Mouse (Mus musculus) ES-Bruce4 (cell line): ENCODE results near the gene Jund. TPM values are rescaled to one million over a fixed set of nuclear protein-coding genes. Genes with fewer than 3 reads are reported as not detected.
A peak's percentile ranks its signal among the peaks of the same experiment; 100 is the strongest.

ENCODE experiments used
- H3K27ac ChIP-seq: 2 replicates; pipeline ENCODE4 v1.5.1; 2012; ENCODE audit warnings: low read length, inconsistent platforms; ENCODE audit not compliant: insufficient read depth
- H3K27me3 ChIP-seq: 2 replicates; pipeline ENCODE4 v1.6.1; 2012; ENCODE audit warnings: mild to moderate bottlenecking, low read length, inconsistent platforms; ENCODE audit not compliant: control insufficient read depth, poor library complexity, insufficient read depth, severe bottlenecking
- H3K36me3 ChIP-seq: 2 replicates; pipeline ENCODE4 v1.6.1; 2012; ENCODE audit warnings: inconsistent platforms, mild to moderate bottlenecking, low read length, moderate library complexity; ENCODE audit not compliant: control insufficient read depth, poor library complexity, insufficient read depth, severe bottlenecking
- H3K4me1 ChIP-seq: one replicate; pipeline ENCODE4 v1.8.1; 2011; ENCODE audit warnings: low read length; ENCODE audit not compliant: control insufficient read depth, insufficient read depth
- H3K4me3 ChIP-seq: 2 replicates; pipeline ENCODE4 v1.5.1; 2011; ENCODE audit warnings: low read depth, mild to moderate bottlenecking, low read length
- H3K9ac ChIP-seq: 2 replicates; pipeline ENCODE4 v1.6.1; 2012; ENCODE audit warnings: low read depth, mild to moderate bottlenecking, inconsistent platforms; ENCODE audit not compliant: poor library complexity, severe bottlenecking
- H3K9me3 ChIP-seq: replicated peaks from 2 replicates; pipeline ENCODE4 v1.6.1; 2012; ENCODE audit warnings: mild to moderate bottlenecking, low read length, inconsistent platforms; ENCODE audit not compliant: control insufficient read depth, poor library complexity, insufficient read depth, severe bottlenecking
- CTCF ChIP-seq: IDR thresholded peaks from one replicate; pipeline ENCODE4 v1.8.1; 2011; ENCODE audit warnings: low read depth, low read length
- EP300 ChIP-seq: IDR thresholded peaks from 2 replicates; pipeline ENCODE4 v1.6.1; 2011; ENCODE audit warnings: low read depth, low read length; ENCODE audit not compliant: insufficient read depth
- POLR2A ChIP-seq: IDR thresholded peaks from one replicate; pipeline ENCODE4 v1.8.1; 2011; ENCODE audit warnings: low read length; ENCODE audit not compliant: insufficient read depth
- polyA plus RNA-seq: library from polyadenylated mRNA; stranded (reverse); fragments of >200 nt; gene quantifications from 2 replicates; pipeline ENCODE4 v1.2.4, GENCODE M21; 2011; ENCODE audit warnings: low read depth; ENCODE audit not compliant: missing spikeins, insufficient read depth, insufficient read length

Gene Jund
- polyA plus RNA-seq, 1 experiment = 56.6 TPM

DNA sequence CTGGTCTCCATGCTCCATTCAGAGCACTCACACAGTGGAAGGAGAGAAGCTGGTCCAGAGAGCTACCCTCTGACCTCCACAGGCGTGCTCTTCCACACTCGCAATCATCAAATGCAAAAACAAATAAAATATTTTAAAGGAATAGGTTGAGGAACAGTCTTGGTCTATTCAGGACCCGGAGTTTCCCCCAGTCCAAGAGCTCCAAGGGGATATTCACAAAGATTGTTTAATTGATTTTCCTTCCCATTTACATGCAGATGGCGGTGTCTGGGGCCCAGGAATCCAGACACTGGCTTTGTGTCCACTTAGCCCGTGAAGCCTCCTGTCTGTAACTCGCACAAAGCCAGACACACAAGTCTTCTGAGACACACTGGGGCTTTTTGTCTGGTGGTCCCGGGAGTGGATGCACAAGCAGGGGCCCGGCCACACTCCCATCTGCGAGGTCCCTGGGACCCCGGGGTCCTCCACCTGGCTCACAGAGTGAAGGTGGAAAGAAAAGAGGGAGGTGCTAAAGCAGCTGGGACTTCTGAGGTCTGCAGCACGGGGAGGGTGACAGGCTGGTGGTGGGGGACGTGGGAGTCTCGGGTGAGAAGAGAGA, 42.5 kb upstream of the Jund start:
- Histone ChIP-seq H3K27me3 (no peaks in the 10 kb centered on the region), H3K4me3 (no peak overlapping the region), H3K9me3 (no peaks in the 10 kb centered on the region), H3K36me3 (peaks cover 23% of the 10 kb centered on the region), H3K4me1 (peaks cover 3% of the 10 kb centered on the region), H3K9ac (peak overlapping the region; percentile 40; the same call in 1 of the 2 replicates), H3K27ac (peak overlapping the region; percentile 36)
- TF ChIP-seq POLR2A (no peak), EP300 (no peak), CTCF (no peak)

DNA sequence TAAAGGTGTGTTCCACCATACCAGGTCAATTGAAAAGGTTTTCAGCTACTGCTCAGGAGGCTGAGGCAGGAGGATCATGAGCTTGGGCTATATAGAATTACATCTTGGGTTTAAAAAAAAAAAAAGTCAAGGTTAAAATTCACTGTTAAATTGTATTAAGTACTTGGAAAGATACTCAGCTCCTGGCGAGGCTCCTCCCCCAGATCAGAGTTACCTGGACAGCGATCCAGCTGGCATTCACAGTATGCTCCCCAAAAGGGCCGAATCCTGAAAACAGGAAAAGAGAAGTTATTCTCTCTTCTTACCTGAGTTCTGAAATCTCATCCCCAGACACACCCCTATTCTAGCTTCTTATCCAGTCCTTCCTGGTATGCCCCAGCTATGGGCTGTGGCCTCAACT, 41.5 kb upstream of the Jund start:
- peaks cover 2% of the 10 kb centered on the region for H3K4me1 ChIP-seq
- H3K27ac ChIP-seq = no peak overlapping the region

DNA sequence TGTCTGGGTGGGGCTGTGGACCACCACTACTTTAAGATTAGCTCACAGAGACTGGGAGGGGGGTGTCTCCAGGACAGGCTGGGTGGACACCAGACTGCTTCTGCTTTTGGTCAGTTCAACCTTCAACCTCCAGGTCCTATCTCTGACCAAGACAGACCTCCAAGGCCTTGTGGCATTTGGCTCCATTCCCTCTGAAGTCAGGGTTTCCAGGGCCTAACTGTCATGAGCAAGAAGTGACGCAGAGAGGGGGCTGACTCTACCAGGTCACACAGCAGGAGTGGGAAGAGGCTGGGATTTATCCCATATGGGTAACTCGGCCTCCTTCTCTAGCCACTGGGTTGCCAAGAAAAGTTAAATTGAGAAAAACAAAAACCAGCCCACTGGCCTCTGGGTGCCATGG, 41.0 kb upstream of the Jund start:
- H3K9me3 ChIP-seq = no peaks in the 10 kb centered on the region
- no peak overlapping the region for H3K27ac ChIP-seq
- H3K36me3 ChIP-seq = peaks cover 20% of the 10 kb centered on the region
- H3K4me1 ChIP-seq = no peaks in the 10 kb centered on the region
- no peak overlapping the region for H3K4me3 ChIP-seq
- no peaks in the 10 kb centered on the region for H3K27me3 ChIP-seq
- no peak overlapping the region for H3K9ac ChIP-seq
- no peak for TF ChIP-seq CTCF
- no peak for TF ChIP-seq POLR2A
- TF ChIP-seq EP300 = no peak

More for the DNA sequence above, 41.5 kb upstream of the Jund start:
- Histone ChIP-seq H3K27me3 (no peaks in the 10 kb centered on the region), H3K4me3 (no peak overlapping the region), H3K9ac (no peak overlapping the region), H3K36me3 (peaks cover 21% of the 10 kb centered on the region), H3K9me3 (no peaks in the 10 kb centered on the region)
- TF ChIP-seq EP300 = no peak
- no peak for TF ChIP-seq POLR2A
- TF ChIP-seq CTCF = no peak

DNA sequence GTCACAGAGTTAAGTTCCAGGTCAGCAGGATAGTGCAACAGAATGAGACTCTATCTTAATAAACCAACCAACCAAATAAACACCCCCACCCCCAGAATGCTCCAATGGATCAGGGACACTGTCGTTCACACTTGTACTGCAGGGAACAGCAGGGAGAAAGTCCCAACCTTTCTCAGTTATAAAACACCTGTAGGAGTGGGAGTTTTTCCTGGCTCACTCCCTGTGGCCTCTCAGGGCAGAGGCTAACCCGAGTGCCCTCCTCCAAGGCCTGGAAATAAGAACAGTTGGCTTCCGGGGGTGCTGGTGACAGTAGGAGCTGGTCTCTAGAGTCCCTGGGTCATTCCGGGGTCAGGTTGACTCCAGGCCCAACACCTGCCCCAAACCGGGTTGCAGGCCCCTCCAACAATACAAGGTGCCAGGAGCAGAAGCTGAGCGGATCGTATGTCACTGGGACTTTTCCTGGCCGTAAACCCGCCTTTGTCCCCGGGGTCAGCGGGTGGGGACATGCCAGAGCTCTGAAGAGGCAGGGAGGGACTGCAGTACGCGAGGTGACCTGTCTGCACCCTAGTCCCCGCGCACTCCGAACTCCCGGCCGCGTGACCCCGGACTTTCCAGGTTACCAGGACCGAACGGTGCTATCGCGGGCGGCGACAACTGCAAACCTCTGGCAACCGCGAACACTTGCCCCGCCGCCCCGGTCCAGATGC, 39.7 kb upstream of the Jund start:
- Histone ChIP-seq H3K27me3 (no peaks in the 10 kb centered on the region), H3K9ac (peak overlapping the region; percentile 79), H3K27ac (peak overlapping the region; percentile 29), H3K4me3 (peak overlapping the region; percentile 92), H3K9me3 (no peaks in the 10 kb centered on the region), H3K4me1 (no peaks in the 10 kb centered on the region), H3K36me3 (peaks cover 20% of the 10 kb centered on the region)
- TF ChIP-seq EP300 (0 out of 2 replicates have a peak, but pooled peaks have one; percentile 32), POLR2A (peak; percentile 86), CTCF (no peak)

DNA sequence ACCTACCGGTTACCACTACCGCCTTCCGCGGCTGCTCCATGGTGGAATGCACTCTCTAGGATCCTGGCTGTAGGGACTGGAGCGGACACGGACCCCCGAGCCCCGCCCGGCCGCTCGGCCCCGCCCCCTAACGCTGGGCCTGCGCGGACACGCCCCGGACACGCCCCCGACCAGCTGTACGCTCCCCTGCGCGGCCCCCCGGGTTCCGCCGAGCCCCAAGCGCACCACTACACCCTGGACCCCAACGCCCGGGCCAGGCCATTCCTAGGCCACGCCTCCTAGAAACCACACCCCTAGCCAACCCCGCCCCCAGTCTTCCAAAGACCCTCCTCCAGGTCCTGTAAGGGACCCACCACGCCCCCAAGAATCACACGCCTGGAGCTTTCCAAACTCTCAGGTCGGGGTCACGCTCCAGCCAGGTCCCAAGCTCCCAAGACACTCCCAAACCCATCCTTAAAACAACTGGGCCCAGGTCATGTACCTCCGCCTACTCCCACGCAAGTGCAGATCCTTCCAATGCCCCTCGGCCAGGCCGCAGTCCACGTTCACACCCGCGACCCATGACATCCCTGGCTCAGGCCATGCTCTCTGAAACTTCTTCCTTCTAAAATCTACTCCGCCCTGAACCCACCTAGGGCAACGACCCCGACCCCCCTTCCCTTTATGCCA, 39.0 kb upstream of the Jund start:
- Histone ChIP-seq H3K27me3 (no peaks in the 10 kb centered on the region), H3K36me3 (peaks cover 17% of the 10 kb centered on the region), H3K4me1 (no peaks in the 10 kb centered on the region), H3K4me3 (peak overlapping the region; percentile 92), H3K9ac (peak overlapping the region; percentile 79), H3K27ac (peak overlapping the region; percentile 29), H3K9me3 (no peaks in the 10 kb centered on the region)
- TF ChIP-seq EP300 (no peak), CTCF (no peak), POLR2A (peak; percentile 51)

DNA sequence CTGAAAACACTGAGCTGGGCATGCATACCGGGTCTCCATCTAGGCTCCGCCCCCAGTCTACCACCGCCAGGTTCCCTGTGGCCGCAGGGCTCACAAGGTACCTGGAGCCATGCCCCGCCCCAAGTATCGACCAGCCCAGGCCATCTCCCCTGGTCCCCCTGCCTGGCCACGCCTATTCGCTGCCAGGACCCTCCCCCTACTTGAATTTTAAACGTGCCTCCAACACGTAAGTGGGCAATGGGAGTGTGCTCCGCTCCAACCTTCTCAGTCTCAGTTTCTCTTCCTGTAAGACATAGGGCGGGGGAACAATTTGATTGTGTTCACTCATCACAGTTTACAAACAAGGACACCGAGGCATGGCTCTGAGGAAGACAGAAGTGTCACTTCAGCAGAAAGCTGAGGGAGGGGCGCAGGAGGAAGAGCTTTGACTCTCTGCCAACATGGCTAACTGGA, 38.5 kb upstream of the Jund start, which contains the start of gene Pgpep1:
TSS of gene Pgpep1 (minus strand) at position 116 of the 453 bp plus-strand sequence.
- Histone ChIP-seq H3K9me3 (no peaks in the 10 kb centered on the region), H3K27me3 (no peaks in the 10 kb centered on the region), H3K4me3 (peak within 1 kb of the TSS; percentile 92), H3K9ac (peak within 1 kb of the TSS; percentile 79), H3K27ac (peak within 1 kb of the TSS; percentile 66), H3K36me3 (peaks cover 12% of the 10 kb centered on the region), H3K4me1 (peaks cover 1% of the 10 kb centered on the region)
- TF ChIP-seq CTCF (no peak), EP300 (no peak), POLR2A (peak; percentile 53)
